In the genomic region with DNA sequence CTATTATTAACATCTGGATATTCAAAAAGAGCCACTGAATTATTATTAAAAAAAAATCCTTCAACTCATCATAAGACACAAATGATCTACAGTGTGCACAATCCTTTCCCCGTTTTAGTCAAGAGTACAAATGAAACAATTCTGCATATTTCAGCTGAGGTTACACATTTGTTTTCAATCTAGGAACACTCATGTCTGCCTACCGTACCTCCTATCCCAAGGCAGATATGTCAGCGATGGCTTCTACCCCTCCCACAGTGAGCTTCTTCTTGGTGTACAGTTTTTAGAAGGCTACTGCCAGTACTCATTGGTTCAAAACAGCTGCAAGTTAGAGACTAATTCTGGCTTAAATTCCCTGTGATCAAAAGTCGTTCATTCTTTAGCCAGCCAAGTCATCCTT, we compare ENCODE assay signal across 19 mouse cellular contexts.
A peak's percentile ranks its signal among the peaks of the same experiment; 100 is the strongest.
DNase-seq lines count a peak whose midpoint lies in the region; ATAC-seq lines count a peak whose summit lies in the region.
"Had no signal": no experiment of that assay in that cellular context is flagged by ENCODE, and none has a peak within 500 bp of the region (broad histone marks: within the 10 kb centered on the region; RNA-seq: fewer than 3 reads in every experiment).

No protein-coding gene starts in this region.

- H3K36me3 ChIP-seq in hindbrain, embryonic 12.5 days, result no peaks in the 10 kb centered on the region
- H3K36me3 ChIP-seq in hindbrain, embryonic 14.5 days (replicated peaks; ENCODE audit: control insufficient read depth, insufficient read depth), result no peaks in the 10 kb centered on the region
- no peaks in the 10 kb centered on the region for H3K36me3 ChIP-seq in lung, embryonic 15.5 days
- no peaks in the 10 kb centered on the region for H3K36me3 ChIP-seq in embryonic facial prominence, embryonic 13.5 days
- no peaks in the 10 kb centered on the region for H3K36me3 ChIP-seq in stomach, embryonic 15.5 days
- H3K36me3 ChIP-seq: heart, embryonic 13.5 days; limb, embryonic 10.5 days; liver, embryonic 15.5 days; neural tube, embryonic 12.5 days had no signal

- H3K4me3 ChIP-seq in hindbrain, embryonic 12.5 days, result no peak overlapping the region
- no peak overlapping the region for H3K4me3 ChIP-seq in hindbrain, embryonic 14.5 days (replicated peaks; ENCODE audit: low read length)
- no peak overlapping the region for H3K4me3 ChIP-seq in lung, embryonic 15.5 days
- H3K4me3 ChIP-seq in embryonic facial prominence, embryonic 13.5 days, result no peak overlapping the region
- no peak overlapping the region for H3K4me3 ChIP-seq in stomach, embryonic 15.5 days (replicated peaks)
- H3K4me3 ChIP-seq: heart, embryonic 13.5 days; limb, embryonic 10.5 days; liver, embryonic 15.5 days; megakaryocyte, embryonic 14.5 days; neural tube, embryonic 12.5 days had no signal

- no peaks in the 10 kb centered on the region for H3K27me3 ChIP-seq in hindbrain, embryonic 12.5 days
- no peaks in the 10 kb centered on the region for H3K27me3 ChIP-seq in hindbrain, embryonic 14.5 days (ENCODE audit: control insufficient read depth, insufficient read depth, low read length)
- no peaks in the 10 kb centered on the region for H3K27me3 ChIP-seq in lung, embryonic 15.5 days
- H3K27me3 ChIP-seq in embryonic facial prominence, embryonic 13.5 days, result no peaks in the 10 kb centered on the region
- H3K27me3 ChIP-seq in stomach, embryonic 15.5 days (replicated peaks), result no peaks in the 10 kb centered on the region
- H3K27me3 ChIP-seq: heart, embryonic 13.5 days; liver, embryonic 15.5 days; megakaryocyte, embryonic 14.5 days; neural tube, embryonic 12.5 days had no signal

- no peak for DNase-seq in hindbrain, embryonic 14.5 days (ENCODE audit: low spot score)
- DNase-seq in lung, postnatal 14 days, result no peak
- DNase-seq in thymus, postnatal 10 days (ENCODE audit: low spot score in 2 of 2), result no peak
- DNase-seq: adrenal gland, postnatal 25 days; cerebellum, adult 8-10 months; forebrain, postnatal 0 days; gastrocnemius, postnatal 10 days; right cerebral cortex, postnatal 25 days had no signal

- H3K9ac ChIP-seq in hindbrain, embryonic 12.5 days, result no peak overlapping the region
- H3K9ac ChIP-seq in hindbrain, embryonic 14.5 days, result no peak overlapping the region
- H3K9ac ChIP-seq in lung, embryonic 15.5 days, result no peak overlapping the region
- no peak overlapping the region for H3K9ac ChIP-seq in embryonic facial prominence, embryonic 13.5 days
- H3K9ac ChIP-seq in stomach, embryonic 15.5 days, result no peak overlapping the region
- H3K9ac ChIP-seq: forebrain, postnatal 0 days; heart, embryonic 13.5 days; liver, embryonic 15.5 days; neural tube, embryonic 12.5 days had no signal

- no peak overlapping the region for H3K4me2 ChIP-seq in hindbrain, embryonic 12.5 days (replicated peaks)
- no peak overlapping the region for H3K4me2 ChIP-seq in hindbrain, embryonic 14.5 days (replicated peaks)
- no peak overlapping the region for H3K4me2 ChIP-seq in lung, embryonic 15.5 days
- H3K4me2 ChIP-seq in embryonic facial prominence, embryonic 13.5 days, result no peak overlapping the region
- H3K4me2 ChIP-seq in stomach, embryonic 15.5 days, result no peak overlapping the region
- H3K4me2 ChIP-seq: heart, embryonic 13.5 days; liver, embryonic 15.5 days; neural tube, embryonic 12.5 days had no signal

- H3K27ac ChIP-seq in hindbrain, embryonic 12.5 days, result 0 out of 2 replicates have a peak overlapping the region, but pooled peaks have one; percentile 7
- no peak overlapping the region for H3K27ac ChIP-seq in hindbrain, embryonic 14.5 days
- peak overlapping the region; percentile 63 for H3K27ac ChIP-seq in lung, embryonic 15.5 days
- peak overlapping the region; percentile 55 for H3K27ac ChIP-seq in embryonic facial prominence, embryonic 13.5 days
- H3K27ac ChIP-seq in stomach, embryonic 15.5 days, result peak overlapping the region; percentile 61
- H3K27ac ChIP-seq: heart, embryonic 13.5 days; hindbrain, postnatal 0 days; liver, embryonic 15.5 days; neural tube, embryonic 12.5 days had no signal

- H3K9me3 ChIP-seq in hindbrain, embryonic 12.5 days (replicated peaks), result no peaks in the 10 kb centered on the region
- no peaks in the 10 kb centered on the region for H3K9me3 ChIP-seq in hindbrain, embryonic 14.5 days (ENCODE audit: control insufficient read depth, low read length)
- no peaks in the 10 kb centered on the region for H3K9me3 ChIP-seq in lung, embryonic 15.5 days
- H3K9me3 ChIP-seq in embryonic facial prominence, embryonic 13.5 days, result no peaks in the 10 kb centered on the region
- H3K9me3 ChIP-seq in stomach, embryonic 15.5 days, result no peaks in the 10 kb centered on the region
- H3K9me3 ChIP-seq: heart, embryonic 13.5 days; limb, embryonic 10.5 days; liver, embryonic 15.5 days; megakaryocyte, embryonic 14.5 days; neural tube, embryonic 12.5 days had no signal

- WGBS in hindbrain, embryonic 12.5 days, result 73% methylated on average over 4 of the region's 4 CpGs
- 71% methylated on average over 4 of the region's 4 CpGs for WGBS in hindbrain, embryonic 14.5 days
- 41% methylated on average over 4 of the region's 4 CpGs for WGBS in lung, embryonic 15.5 days
- WGBS in embryonic facial prominence, embryonic 13.5 days, result 24% methylated on average over 4 of the region's 4 CpGs
- 40% methylated on average over 4 of the region's 4 CpGs for WGBS in stomach, embryonic 15.5 days

- H3K4me1 ChIP-seq in hindbrain, embryonic 12.5 days, result peaks cover 6% of the 10 kb centered on the region
- H3K4me1 ChIP-seq in hindbrain, embryonic 14.5 days (replicated peaks; ENCODE audit: control insufficient read depth, insufficient read depth, low read length), result 0 out of 2 replicates have a peak, but pooled peaks cover 3% of the 10 kb centered on the region
- peaks cover 18% of the 10 kb centered on the region for H3K4me1 ChIP-seq in lung, embryonic 15.5 days
- peaks cover 38% of the 10 kb centered on the region for H3K4me1 ChIP-seq in embryonic facial prominence, embryonic 13.5 days
- H3K4me1 ChIP-seq in stomach, embryonic 15.5 days, result no peaks in the 10 kb centered on the region
- H3K4me1 ChIP-seq: liver, embryonic 15.5 days; megakaryocyte, embryonic 14.5 days; neural tube, embryonic 12.5 days had no signal

- ATAC-seq in hindbrain, embryonic 12.5 days (ENCODE audit: low FRiP score), result no peak
- ATAC-seq in hindbrain, embryonic 14.5 days (ENCODE audit: low FRiP score), result no peak
- peak; percentile 31; the same call in 1 of the 2 replicates for ATAC-seq in lung, embryonic 15.5 days (ENCODE audit: borderline replicate concordance, extremely low read depth, low FRiP score, low TSS enrichment)
- no peak for ATAC-seq in embryonic facial prominence, embryonic 13.5 days (ENCODE audit: insufficient number of reproducible peaks, insufficient read depth, low FRiP score, low TSS enrichment, low read depth)
- ATAC-seq in stomach, embryonic 15.5 days (ENCODE audit: insufficient read depth, low FRiP score, low read depth), result no peak
- ATAC-seq: CD4-positive, CD25-positive, alpha-beta regulatory T cell, adult 4 months; forebrain, postnatal 0 days; hindbrain, postnatal 0 days had no signal
